Mouse (Mus musculus): ENCODE results near the gene Cd59a. TPM values are rescaled to one million over a fixed set of nuclear protein-coding genes. Genes with fewer than 3 reads are reported as not detected.
"Not testable (repeated sequence)": the region's sequence is repeated elsewhere in the genome, so short reads cannot be mapped to it uniquely, and the experiment has no call there.

Cd59a gene
- polyA plus RNA-seq (2014; fragmentation: Nextera tagmentation; extraction: Ambion mirVana) = 29.2 and 31.2 TPM in 2 replicates

DNA sequence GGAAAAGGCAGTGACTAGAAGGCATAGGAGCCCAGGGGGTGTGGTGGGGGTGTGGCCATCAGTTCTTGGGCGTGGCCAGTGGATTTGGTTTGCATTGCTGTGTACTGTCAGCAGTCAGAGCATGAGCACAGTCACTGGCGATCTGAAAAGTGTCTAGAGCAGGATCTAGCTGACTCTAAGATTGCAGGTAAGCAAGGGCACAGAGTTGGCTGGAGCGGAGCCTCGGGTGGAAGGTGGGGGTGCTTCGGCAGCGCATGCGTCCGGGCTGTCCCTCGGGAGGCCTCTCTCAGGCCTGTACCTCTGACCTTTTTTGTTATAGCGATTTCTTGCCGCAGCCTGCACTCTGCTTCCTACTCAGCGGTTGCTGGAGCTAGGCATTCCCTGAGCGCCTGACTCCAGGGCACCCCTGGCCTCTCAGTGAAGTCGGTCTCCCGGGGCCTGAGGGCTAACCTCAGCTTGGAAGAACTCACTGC, at the start of gene Cd59a:
Gene Cd59a (plus strand): TSS at position 61 of the 473 bp plus-strand sequence.
- peak within 1 kb of the TSS; percentile 60 for H3K4me2 ChIP-seq
- H3K4me1 ChIP-seq (ENCODE audit: control insufficient read depth, insufficient read depth, low read length) = peaks cover 9% of the 10 kb centered on the region; the same call in 1 of the 2 replicates
- DNase-seq (ENCODE audit: low spot score, missing footprints) = peak; percentile 97
- H3K36me3 ChIP-seq (ENCODE audit: control insufficient read depth, insufficient read depth, low read length) = no peaks in the 10 kb centered on the region
- H3K9ac ChIP-seq (ENCODE audit: low read length) = peak within 1 kb of the TSS; percentile 67
- 5% methylated on average over 15 of the region's 15 CpGs for WGBS
- ATAC-seq (ENCODE audit: low FRiP score) = peak; percentile 91
- no peaks in the 10 kb centered on the region for H3K9me3 ChIP-seq (ENCODE audit: control insufficient read depth, low read length)
- peak within 1 kb of the TSS; percentile 78 for H3K27ac ChIP-seq (ENCODE audit: low read depth, low read length)
- H3K4me3 ChIP-seq (ENCODE audit: low read depth, low read length) = peak within 1 kb of the TSS; percentile 43
- no peaks in the 10 kb centered on the region for H3K27me3 ChIP-seq (ENCODE audit: control insufficient read depth, insufficient read depth, low read length)

DNA sequence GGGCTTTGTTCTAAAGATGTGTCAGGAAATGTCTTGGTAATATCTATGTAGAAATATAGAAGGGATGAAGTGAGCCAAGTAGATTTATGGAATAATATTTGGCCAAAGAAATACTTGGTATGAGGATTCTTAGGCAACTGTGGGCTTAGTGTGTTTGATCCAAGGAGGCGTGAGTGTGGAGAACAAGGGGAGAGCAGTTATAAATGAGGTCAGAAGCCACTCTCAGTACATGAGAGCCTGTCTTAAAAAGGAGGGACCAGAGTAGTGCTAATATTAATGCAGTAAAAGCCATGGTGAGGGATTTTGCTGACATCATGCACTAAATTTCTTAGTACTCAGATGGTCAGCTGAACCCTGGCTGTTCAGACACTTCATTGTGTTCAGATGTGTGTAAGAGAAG, 37.2 kb upstream of the Cd59a start:
- Histone ChIP-seq H3K36me3 (ENCODE audit: control insufficient read depth, insufficient read depth, low read length) (no peaks in the 10 kb centered on the region), H3K9ac (ENCODE audit: low read length) (no peak overlapping the region), H3K9me3 (ENCODE audit: control insufficient read depth, low read length) (no peaks in the 10 kb centered on the region), H3K4me1 (ENCODE audit: control insufficient read depth, insufficient read depth, low read length) (no peaks in the 10 kb centered on the region), H3K27ac (ENCODE audit: low read depth, low read length) (no peak overlapping the region), H3K4me3 (ENCODE audit: low read depth, low read length) (no peak overlapping the region), H3K27me3 (ENCODE audit: control insufficient read depth, insufficient read depth, low read length) (no peaks in the 10 kb centered on the region), H3K4me2 (no peak overlapping the region)
- WGBS = 88% methylated on average over 1 of the region's 1 CpGs
- ATAC-seq (ENCODE audit: low FRiP score) = no peak
- no peak for DNase-seq (ENCODE audit: low spot score, missing footprints)

DNA sequence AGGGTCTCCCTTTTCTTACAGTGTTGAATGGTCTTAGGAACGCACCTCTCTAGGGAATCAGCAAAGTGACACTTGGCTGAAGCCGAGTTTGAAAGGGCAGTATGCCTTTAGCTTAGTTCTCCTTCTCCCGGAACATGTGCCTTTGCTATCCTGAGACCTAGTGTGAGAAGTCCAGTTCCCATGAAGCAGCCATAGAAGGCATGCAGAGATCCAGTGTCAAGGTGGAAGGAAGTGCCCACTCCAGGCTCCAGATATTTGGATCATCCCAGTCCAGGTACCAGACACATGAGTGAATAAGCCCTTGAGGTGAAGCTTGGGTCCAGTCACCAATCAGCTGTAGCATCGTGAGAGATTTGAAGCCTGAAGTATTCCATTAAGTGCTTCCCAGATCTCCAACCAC, 36.6 kb upstream of the Cd59a start:
- Histone ChIP-seq H3K36me3 (ENCODE audit: control insufficient read depth, insufficient read depth, low read length) (no peaks in the 10 kb centered on the region), H3K4me2 (no peak overlapping the region), H3K27ac (ENCODE audit: low read depth, low read length) (no peak overlapping the region), H3K9me3 (ENCODE audit: control insufficient read depth, low read length) (no peaks in the 10 kb centered on the region), H3K4me3 (ENCODE audit: low read depth, low read length) (no peak overlapping the region), H3K9ac (ENCODE audit: low read length) (no peak overlapping the region), H3K4me1 (ENCODE audit: control insufficient read depth, insufficient read depth, low read length) (no peaks in the 10 kb centered on the region), H3K27me3 (ENCODE audit: control insufficient read depth, insufficient read depth, low read length) (no peaks in the 10 kb centered on the region)
- DNase-seq (ENCODE audit: low spot score, missing footprints) (peak; percentile 75), ATAC-seq (ENCODE audit: low FRiP score) (no peak)
- WGBS = 90% methylated on average over 4 of the region's 4 CpGs

DNA sequence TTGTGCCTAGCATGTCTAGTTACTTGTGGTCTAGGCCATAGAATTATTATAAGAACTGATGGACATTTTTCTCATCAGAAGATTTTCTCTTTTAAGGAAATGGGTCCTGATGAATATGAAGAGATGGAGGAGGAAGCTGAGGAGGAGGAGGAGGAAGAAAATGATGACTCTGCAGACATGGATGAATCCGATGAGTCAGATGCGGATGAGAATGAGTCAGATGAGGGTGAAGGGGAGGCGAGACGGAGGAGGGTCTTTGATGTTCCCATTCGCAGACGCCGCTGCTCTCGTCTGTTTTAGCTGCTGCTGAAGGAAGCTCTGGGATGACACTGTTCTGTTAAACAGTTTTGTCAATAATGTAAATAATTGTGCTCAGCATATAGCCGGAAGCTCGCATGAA, 35.8 kb upstream of the Cd59a start:
- Histone ChIP-seq H3K4me2 (no peak overlapping the region), H3K27me3 (ENCODE audit: control insufficient read depth, insufficient read depth, low read length) (no peaks in the 10 kb centered on the region), H3K9me3 (ENCODE audit: control insufficient read depth, low read length) (no peaks in the 10 kb centered on the region), H3K27ac (ENCODE audit: low read depth, low read length) (no peak overlapping the region), H3K4me3 (ENCODE audit: low read depth, low read length) (no peak overlapping the region), H3K36me3 (ENCODE audit: control insufficient read depth, insufficient read depth, low read length) (no peaks in the 10 kb centered on the region), H3K9ac (ENCODE audit: low read length) (no peak overlapping the region), H3K4me1 (ENCODE audit: control insufficient read depth, insufficient read depth, low read length) (no peaks in the 10 kb centered on the region)
- ATAC-seq (ENCODE audit: low FRiP score) (no peak), DNase-seq (ENCODE audit: low spot score, missing footprints) (peak; percentile 44)
- WGBS = 75% methylated on average over 10 of the region's 10 CpGs

DNA sequence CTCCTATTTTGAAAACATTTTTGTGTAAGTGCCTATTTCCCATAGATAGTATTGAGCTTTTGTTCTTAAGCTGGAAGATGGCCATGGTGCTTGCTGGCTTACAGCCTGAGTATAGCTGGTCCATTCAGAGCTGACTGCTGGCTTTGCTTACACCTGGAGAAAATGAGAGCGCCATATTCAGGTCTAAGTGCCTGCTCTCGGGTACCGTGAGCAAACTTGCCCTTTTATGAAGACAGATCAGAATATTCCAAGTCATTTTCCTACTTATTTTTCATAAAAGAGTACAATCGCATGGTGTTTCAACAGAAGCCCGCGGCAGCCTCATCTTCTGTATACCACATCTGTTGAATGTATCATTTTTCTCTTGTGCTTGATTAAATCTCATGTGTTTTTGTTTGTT, 34.6 kb upstream of the Cd59a start:
- no peaks in the 10 kb centered on the region for H3K36me3 ChIP-seq (ENCODE audit: control insufficient read depth, insufficient read depth, low read length)
- WGBS = 98% methylated on average over 6 of the region's 6 CpGs
- no peak overlapping the region for H3K4me2 ChIP-seq
- no peaks in the 10 kb centered on the region for H3K27me3 ChIP-seq (ENCODE audit: control insufficient read depth, insufficient read depth, low read length)
- ATAC-seq (ENCODE audit: low FRiP score) (no peak), DNase-seq (ENCODE audit: low spot score, missing footprints) (peak; percentile 65)
- no peak overlapping the region for H3K9ac ChIP-seq (ENCODE audit: low read length)
- H3K9me3 ChIP-seq (ENCODE audit: control insufficient read depth, low read length) = no peaks in the 10 kb centered on the region
- no peak overlapping the region for H3K4me3 ChIP-seq (ENCODE audit: low read depth, low read length)
- H3K27ac ChIP-seq (ENCODE audit: low read depth, low read length) = no peak overlapping the region
- H3K4me1 ChIP-seq (ENCODE audit: control insufficient read depth, insufficient read depth, low read length) = no peaks in the 10 kb centered on the region

DNA sequence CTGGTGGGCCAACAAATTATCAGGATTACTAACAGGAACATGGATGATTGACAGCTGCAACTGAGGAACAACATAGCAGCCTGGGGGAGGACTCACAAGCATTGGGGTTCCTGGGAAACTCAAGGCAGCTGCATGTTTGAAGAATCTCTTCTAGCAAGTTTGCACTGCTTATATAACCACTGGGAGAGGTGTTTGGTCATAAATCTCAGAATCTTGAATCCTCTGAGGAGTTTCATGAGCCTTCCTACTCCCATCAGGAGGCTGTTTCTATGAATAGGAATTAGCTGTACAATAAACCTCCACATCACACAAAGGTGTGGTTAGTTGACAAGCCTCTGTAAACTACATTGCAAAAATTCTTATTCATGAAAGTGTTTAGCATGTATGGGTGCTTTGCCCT, 32.9 kb upstream of the Cd59a start:
- H3K36me3 ChIP-seq (ENCODE audit: control insufficient read depth, insufficient read depth, low read length) = no peaks in the 10 kb centered on the region
- DNase-seq (ENCODE audit: low spot score, missing footprints) = no peak
- H3K9me3 ChIP-seq (ENCODE audit: control insufficient read depth, low read length) = no peaks in the 10 kb centered on the region
- H3K4me1 ChIP-seq (ENCODE audit: control insufficient read depth, insufficient read depth, low read length) = no peaks in the 10 kb centered on the region
- no peak overlapping the region for H3K4me2 ChIP-seq
- no peak for ATAC-seq (ENCODE audit: low FRiP score)
- no peak overlapping the region for H3K27ac ChIP-seq (ENCODE audit: low read depth, low read length)
- H3K4me3 ChIP-seq (ENCODE audit: low read depth, low read length) = no peak overlapping the region
- H3K27me3 ChIP-seq (ENCODE audit: control insufficient read depth, insufficient read depth, low read length) = no peaks in the 10 kb centered on the region
- no peak overlapping the region for H3K9ac ChIP-seq (ENCODE audit: low read length)

DNA sequence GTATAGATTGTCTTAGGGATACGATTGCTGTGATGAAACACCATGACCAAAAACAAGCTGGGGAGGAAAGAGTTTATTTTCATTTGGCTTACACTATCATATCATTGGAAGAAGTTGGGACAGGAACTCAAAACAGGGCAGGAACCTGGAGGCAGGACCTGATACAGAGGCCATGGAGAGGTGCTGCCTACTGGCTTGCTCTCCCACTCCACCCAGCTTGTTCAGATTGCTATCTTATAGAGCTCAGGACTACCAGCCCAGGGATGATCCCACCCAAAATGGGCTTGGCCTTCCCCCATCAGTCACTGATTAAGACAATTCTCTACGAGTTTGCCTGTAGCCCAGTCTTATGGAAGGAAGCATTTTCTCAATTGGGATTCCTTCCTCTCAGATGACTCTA, 31.4 kb upstream of the Cd59a start:
- Histone ChIP-seq H3K4me1 (ENCODE audit: control insufficient read depth, insufficient read depth, low read length) (no peaks in the 10 kb centered on the region), H3K27me3 (ENCODE audit: control insufficient read depth, insufficient read depth, low read length) (no peaks in the 10 kb centered on the region), H3K9me3 (ENCODE audit: control insufficient read depth, low read length) (no peaks in the 10 kb centered on the region), H3K36me3 (ENCODE audit: control insufficient read depth, insufficient read depth, low read length) (no peaks in the 10 kb centered on the region), H3K9ac (ENCODE audit: low read length) (no peak overlapping the region), H3K27ac (ENCODE audit: low read depth, low read length) (no peak overlapping the region), H3K4me2 (no peak overlapping the region), H3K4me3 (ENCODE audit: low read depth, low read length) (no peak overlapping the region)
- peak; percentile 44 for DNase-seq (ENCODE audit: low spot score, missing footprints)
- WGBS = 78% methylated on average over 2 of the region's 2 CpGs
- no peak for ATAC-seq (ENCODE audit: low FRiP score)

DNA sequence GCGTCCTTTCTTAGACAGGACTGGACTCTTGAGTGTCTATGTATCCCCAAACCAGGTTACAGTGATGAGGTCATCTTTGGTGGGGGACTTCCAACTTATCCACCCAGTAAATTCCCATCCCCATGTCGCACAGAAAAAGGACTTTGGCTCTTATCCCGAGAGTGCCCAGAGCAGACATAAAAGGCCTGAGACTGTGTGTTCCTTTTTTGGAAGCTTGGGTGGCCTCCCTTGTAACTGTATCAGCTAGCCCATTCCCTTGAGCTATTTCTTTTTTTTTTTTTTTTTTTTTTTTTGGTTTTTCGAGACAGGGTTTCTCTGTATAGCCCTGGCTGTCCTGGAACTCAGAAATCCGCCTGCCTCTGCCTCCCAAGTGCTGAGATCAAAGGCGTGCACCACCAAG, 30.1 kb upstream of the Cd59a start, which contains the start of gene Gm10912:
Gene Gm10912 (plus strand): TSS at position 301 of the 400 bp plus-strand sequence.
- not testable (repeated sequence) for H3K27ac ChIP-seq (ENCODE audit: low read depth, low read length); ATAC-seq (ENCODE audit: low FRiP score); H3K36me3 ChIP-seq (ENCODE audit: control insufficient read depth, insufficient read depth, low read length); H3K9me3 ChIP-seq (ENCODE audit: control insufficient read depth, low read length); H3K4me2 ChIP-seq; H3K4me3 ChIP-seq (ENCODE audit: low read depth, low read length); H3K9ac ChIP-seq (ENCODE audit: low read length); H3K27me3 ChIP-seq (ENCODE audit: control insufficient read depth, insufficient read depth, low read length); H3K4me1 ChIP-seq (ENCODE audit: control insufficient read depth, insufficient read depth, low read length)
- DNase-seq (ENCODE audit: low spot score, missing footprints) = peak; percentile 44
- 91% methylated on average over 5 of the region's 6 CpGs for WGBS

DNA sequence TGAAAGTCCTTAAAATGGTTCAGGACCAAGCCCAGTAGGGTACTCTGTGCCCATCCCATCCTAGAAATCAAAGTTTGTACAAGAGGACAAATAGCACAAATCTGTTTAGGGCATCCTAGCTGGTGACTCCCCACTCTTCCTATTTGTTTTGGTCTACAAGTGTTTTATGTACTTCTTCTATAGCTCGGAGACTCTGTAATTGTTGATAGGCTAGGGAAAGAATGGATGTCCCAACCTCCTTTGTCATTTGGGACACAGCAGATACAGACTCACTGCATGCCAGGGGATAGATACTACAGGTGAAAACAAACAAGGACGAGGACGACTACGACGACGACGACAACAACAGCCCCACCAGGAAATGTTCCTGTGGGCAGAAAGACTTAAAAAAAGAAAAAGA, 27.2 kb upstream of the Cd59a start, which contains the start of gene Gm10799:
Gene Gm10799 (minus strand): TSS at position 101 of the 400 bp plus-strand sequence.
- 86% methylated on average over 7 of the region's 7 CpGs for WGBS
- ATAC-seq (ENCODE audit: low FRiP score); H3K27ac ChIP-seq (ENCODE audit: low read depth, low read length): not testable (repeated sequence)

More for the DNA sequence above, 27.2 kb upstream of the Cd59a start, which contains the start of gene Gm10799:
- H3K4me1 ChIP-seq (ENCODE audit: control insufficient read depth, insufficient read depth, low read length); H3K4me2 ChIP-seq; H3K9ac ChIP-seq (ENCODE audit: low read length); H3K9me3 ChIP-seq (ENCODE audit: control insufficient read depth, low read length); DNase-seq (ENCODE audit: low spot score, missing footprints); H3K27me3 ChIP-seq (ENCODE audit: control insufficient read depth, insufficient read depth, low read length); H3K36me3 ChIP-seq (ENCODE audit: control insufficient read depth, insufficient read depth, low read length); H3K4me3 ChIP-seq (ENCODE audit: low read depth, low read length): not testable (repeated sequence)
